Mouse (Mus musculus) intestine, embryonic 16.5 days (tissue): ENCODE measurements around the gene Dusp5. TPM values are rescaled to one million over a fixed set of nuclear protein-coding genes. Genes with fewer than 3 reads are reported as not detected.

Experiments
- ATAC-seq: fragments of 200-750 bp; cut with Nextera tagmentation; 2 replicates; pipeline ENCODE4 v1.8.0; 2017; ENCODE audit warnings: moderate TSS enrichment, moderate library complexity
- H3K27ac ChIP-seq: fragments of 300-500 bp; sonication (generic); 2 replicates; pipeline ENCODE4 v1.5.1; 2014; ENCODE audit warnings: mild to moderate bottlenecking, low read length
- H3K27me3 ChIP-seq: fragments of 300-500 bp; sonication (generic); replicated peaks from 2 replicates; pipeline ENCODE4 v1.6.1; 2014; ENCODE audit warnings: low read length, control low read depth, mixed read lengths; ENCODE audit not compliant: control insufficient read depth, insufficient read depth
- H3K36me3 ChIP-seq: fragments of 300-500 bp; sonication (generic); 2 replicates; pipeline ENCODE4 v1.6.1; 2014; ENCODE audit warnings: low read length, control low read depth; ENCODE audit not compliant: control insufficient read depth, insufficient read depth
- H3K4me1 ChIP-seq: fragments of 300-500 bp; sonication (generic); 2 replicates; pipeline ENCODE4 v1.6.1; 2014; ENCODE audit warnings: low read length, control low read depth, mixed read lengths; ENCODE audit not compliant: control insufficient read depth, insufficient read depth
- H3K4me2 ChIP-seq: fragments of 300-500 bp; sonication (generic); 2 replicates; pipeline ENCODE4 v1.6.1; 2014; ENCODE audit warnings: low read depth, low read length, control low read depth
- H3K4me3 ChIP-seq: fragments of 300-500 bp; sonication (generic); 2 replicates; pipeline ENCODE4 v1.5.1; 2014; ENCODE audit warnings: mild to moderate bottlenecking, low read length
- H3K9ac ChIP-seq: fragments of 300-500 bp; sonication (generic); 2 replicates; pipeline ENCODE4 v1.6.1; 2014; ENCODE audit warnings: low read depth, low read length
- H3K9me3 ChIP-seq: fragments of 300-500 bp; sonication (generic); 2 replicates; pipeline ENCODE4 v1.6.1; 2016; ENCODE audit warnings: low read length, control low read depth; ENCODE audit not compliant: control insufficient read depth
- WGBS: fragments of 180-500 bp; shearing (Covaris S2); extraction: QIAGEN DNeasy Blood & Tissue Kit; methylation state at CpG from one replicate; pipeline ENCODE4 v1.1.7; 2014; 5-methylcytosine and 5-hydroxymethylcytosine counted together
- polyA plus RNA-seq: library from polyadenylated mRNA; unstranded; fragments of >200 nt; fragmentation: Nextera tagmentation; extraction: Ambion mirVana; gene quantifications from 2 replicates; pipeline ENCODE4 v1.2.1, GENCODE M21; 2015

Gene Dusp5
- polyA plus RNA-seq, 1 experiment from 2014 or later: 7.9 TPM

- H3K9me3 ChIP-seq: no peaks in the 10 kb centered on the region
- no peak overlapping the region for H3K9ac ChIP-seq
- WGBS: 59% methylated on average over 10 of the region's 10 CpGs
- no peaks in the 10 kb centered on the region for H3K27me3 ChIP-seq
- H3K27ac ChIP-seq: no peak overlapping the region
- no peak for ATAC-seq
- no peaks in the 10 kb centered on the region for H3K36me3 ChIP-seq
- no peak overlapping the region for H3K4me2 ChIP-seq
- 0 out of 2 replicates have a peak, but pooled peaks cover 4% of the 10 kb centered on the region for H3K4me1 ChIP-seq
- H3K4me3 ChIP-seq: no peak overlapping the region
Measured at GRCm38 (mm10) chr19:53505728-53506127, 23.2 kb upstream of the Dusp5 start.

- Histone ChIP-seq H3K4me2 (no peak overlapping the region), H3K27ac (no peak overlapping the region), H3K27me3 (no peaks in the 10 kb centered on the region), H3K36me3 (no peaks in the 10 kb centered on the region), H3K4me3 (no peak overlapping the region), H3K9me3 (no peaks in the 10 kb centered on the region), H3K9ac (no peak overlapping the region), H3K4me1 (peaks cover 15% of the 10 kb centered on the region; the same call in 1 of the 2 replicates)
- ATAC-seq: no peak
- 56% methylated on average over 8 of the region's 8 CpGs for WGBS
Measured at GRCm38 (mm10) chr19:53507497-53507896, 21.4 kb upstream of the Dusp5 start.

- peak; percentile 82 for ATAC-seq
- Histone ChIP-seq H3K4me3 (no peak overlapping the region), H3K9me3 (no peaks in the 10 kb centered on the region), H3K4me1 (peaks cover 15% of the 10 kb centered on the region; the same call in 1 of the 2 replicates), H3K27me3 (0 out of 2 replicates have a peak, but pooled peaks cover 3% of the 10 kb centered on the region), H3K9ac (no peak overlapping the region), H3K36me3 (no peaks in the 10 kb centered on the region), H3K27ac (no peak overlapping the region), H3K4me2 (no peak overlapping the region)
- WGBS: 31% methylated on average over 13 of the region's 13 CpGs
Measured at GRCm38 (mm10) chr19:53511244-53511934, 17.5 kb upstream of the Dusp5 start.

- WGBS: 37% methylated on average over 18 of the region's 18 CpGs
- peak; percentile 81 for ATAC-seq
- Histone ChIP-seq H3K27ac (no peak overlapping the region), H3K27me3 (peaks cover 3% of the 10 kb centered on the region; the same call in 1 of the 2 replicates), H3K4me3 (no peak overlapping the region), H3K9me3 (no peaks in the 10 kb centered on the region), H3K9ac (no peak overlapping the region), H3K36me3 (no peaks in the 10 kb centered on the region), H3K4me1 (peaks cover 3% of the 10 kb centered on the region; the same call in 1 of the 2 replicates), H3K4me2 (no peak overlapping the region)
Measured at GRCm38 (mm10) chr19:53517370-53518096, 11.4 kb upstream of the Dusp5 start.

GRCm38 (mm10) chr19:53519549-53519948 is 9.4 kb upstream of the Dusp5 start:
- Histone ChIP-seq H3K27ac (no peak overlapping the region), H3K9me3 (no peaks in the 10 kb centered on the region), H3K36me3 (no peaks in the 10 kb centered on the region), H3K4me1 (peaks cover 3% of the 10 kb centered on the region; the same call in 1 of the 2 replicates), H3K4me2 (no peak overlapping the region), H3K4me3 (no peak overlapping the region), H3K9ac (no peak overlapping the region), H3K27me3 (peaks cover 3% of the 10 kb centered on the region; the same call in 1 of the 2 replicates)
- 76% methylated on average over 8 of the region's 8 CpGs for WGBS
- no peak for ATAC-seq

- Histone ChIP-seq H3K27ac (no peak overlapping the region), H3K4me3 (no peak overlapping the region), H3K9ac (no peak overlapping the region), H3K27me3 (peaks cover 3% of the 10 kb centered on the region; the same call in 1 of the 2 replicates), H3K36me3 (no peaks in the 10 kb centered on the region), H3K9me3 (no peaks in the 10 kb centered on the region), H3K4me1 (peaks cover 3% of the 10 kb centered on the region; the same call in 1 of the 2 replicates), H3K4me2 (no peak overlapping the region)
- 79% methylated on average over 10 of the region's 10 CpGs for WGBS
- no peak for ATAC-seq
Measured at GRCm38 (mm10) chr19:53519981-53520380, 8.9 kb upstream of the Dusp5 start.

GRCm38 (mm10) chr19:53521137-53521795 is 7.6 kb upstream of the Dusp5 start:
- WGBS: 43% methylated on average over 11 of the region's 11 CpGs
- peaks cover 3% of the 10 kb centered on the region; the same call in 1 of the 2 replicates for H3K4me1 ChIP-seq

GRCm38 (mm10) chr19:53527480-53527879 is 1.4 kb upstream of the Dusp5 start:
- no peak overlapping the region for H3K27ac ChIP-seq

More at GRCm38 (mm10) chr19:53521137-53521795, 7.6 kb upstream of the Dusp5 start:
- no peaks in the 10 kb centered on the region for H3K9me3 ChIP-seq
- ATAC-seq: no peak
- H3K4me2 ChIP-seq: no peak overlapping the region
- no peak overlapping the region for H3K27ac ChIP-seq
- no peak overlapping the region for H3K9ac ChIP-seq
- H3K27me3 ChIP-seq: no peaks in the 10 kb centered on the region; the same call in 1 of the 2 replicates
- H3K36me3 ChIP-seq: no peaks in the 10 kb centered on the region
- H3K4me3 ChIP-seq: no peak overlapping the region

GRCm38 (mm10) chr19:53528131-53528621 is 733 bp upstream of the Dusp5 start:
- Histone ChIP-seq H3K27ac (no peak overlapping the region), H3K9me3 (no peaks in the 10 kb centered on the region), H3K36me3 (no peaks in the 10 kb centered on the region), H3K27me3 (no peaks in the 10 kb centered on the region), H3K9ac (peak overlapping the region; percentile 91), H3K4me2 (peak overlapping the region; percentile 98), H3K4me3 (peak overlapping the region; percentile 77), H3K4me1 (peaks cover 28% of the 10 kb centered on the region)
- peak; percentile 10 for ATAC-seq
- WGBS: 3% methylated on average over 13 of the region's 13 CpGs

More at GRCm38 (mm10) chr19:53527480-53527879, 1.4 kb upstream of the Dusp5 start:
- 32% methylated on average over 10 of the region's 10 CpGs for WGBS
- Histone ChIP-seq H3K4me3 (no peak overlapping the region), H3K9me3 (no peaks in the 10 kb centered on the region), H3K4me1 (peaks cover 27% of the 10 kb centered on the region), H3K27me3 (no peaks in the 10 kb centered on the region), H3K36me3 (no peaks in the 10 kb centered on the region), H3K4me2 (no peak overlapping the region), H3K9ac (no peak overlapping the region)
- no peak for ATAC-seq
